Mouse (Mus musculus) embryonic facial prominence, embryonic 15.5 days (tissue): ENCODE results near the gene Npat. TPM values are rescaled to one million over a fixed set of nuclear protein-coding genes. Genes with fewer than 3 reads are reported as not detected.

Experiments
- ATAC-seq: fragments of 200-750 bp; cut with Nextera tagmentation; 2 replicates; pipeline ENCODE4 v1.8.0; 2017; ENCODE audit warnings: low read depth, moderate TSS enrichment; ENCODE audit not compliant: insufficient number of reproducible peaks, low FRiP score, low TSS enrichment
- H3K27ac ChIP-seq: fragments of 300-500 bp; sonication (generic); replicated peaks from 2 replicates; pipeline ENCODE4 v1.5.1; 2015; ENCODE audit warnings: mild to moderate bottlenecking, inconsistent platforms
- H3K27me3 ChIP-seq: fragments of 300-500 bp; sonication (generic); 2 replicates; pipeline ENCODE4 v1.6.1; 2015; ENCODE audit warnings: inconsistent platforms
- H3K36me3 ChIP-seq: fragments of 300-500 bp; sonication (generic); 2 replicates; pipeline ENCODE4 v1.6.1; 2015; ENCODE audit warnings: mild to moderate bottlenecking, inconsistent platforms
- H3K4me1 ChIP-seq: fragments of 300-500 bp; sonication (generic); 2 replicates; pipeline ENCODE4 v1.6.1; 2015; ENCODE audit warnings: inconsistent platforms
- H3K4me2 ChIP-seq: fragments of 300-500 bp; sonication (generic); replicated peaks from 2 replicates; pipeline ENCODE4 v1.6.1; 2015; ENCODE audit warnings: mild to moderate bottlenecking, inconsistent platforms
- H3K4me3 ChIP-seq: fragments of 300-500 bp; sonication (generic); replicated peaks from 2 replicates; pipeline ENCODE4 v1.5.1; 2015; ENCODE audit warnings: mild to moderate bottlenecking, inconsistent platforms
- H3K9ac ChIP-seq: fragments of 300-500 bp; sonication (generic); 2 replicates; pipeline ENCODE4 v1.6.1; 2015; ENCODE audit warnings: inconsistent platforms
- H3K9me3 ChIP-seq: fragments of 300-500 bp; sonication (generic); replicated peaks from 2 replicates; pipeline ENCODE4 v1.6.1; 2016; ENCODE audit warnings: inconsistent platforms
- WGBS: fragments of 180-500 bp; shearing (Covaris S2); methylation state at CpG from one replicate; pipeline ENCODE4 v1.1.7; 2015; 5-methylcytosine and 5-hydroxymethylcytosine counted together
- polyA plus RNA-seq: library from polyadenylated mRNA; unstranded; fragments of >200 nt; fragmentation: Nextera tagmentation; extraction: Ambion mirVana; gene quantifications from 2 replicates; pipeline ENCODE4 v1.2.1, GENCODE M21; 2015

Gene Npat
- polyA plus RNA-seq, 1 experiment from 2014 or later: 17.4 TPM

- no peaks in the 10 kb centered on the region for H3K4me1 ChIP-seq
- H3K27ac ChIP-seq: no peak overlapping the region
- 8% methylated on average over 3 of the region's 3 CpGs for WGBS
- no peak for ATAC-seq
- H3K27me3 ChIP-seq: no peaks in the 10 kb centered on the region
- H3K4me3 ChIP-seq: no peak overlapping the region
- no peaks in the 10 kb centered on the region for H3K9me3 ChIP-seq
- no peak overlapping the region for H3K4me2 ChIP-seq
- no peak overlapping the region for H3K9ac ChIP-seq
- peaks cover 48% of the 10 kb centered on the region for H3K36me3 ChIP-seq
Measured at GRCm38 (mm10) chr9:53594764-53595163, 57.9 kb downstream of the Npat start.

- no peak for ATAC-seq
- no peak overlapping the region for H3K4me3 ChIP-seq
- no peak overlapping the region for H3K27ac ChIP-seq
- peaks cover 27% of the 10 kb centered on the region for H3K36me3 ChIP-seq
- 87% methylated on average over 4 of the region's 4 CpGs for WGBS
- no peak overlapping the region for H3K9ac ChIP-seq
- no peak overlapping the region for H3K4me2 ChIP-seq
- H3K9me3 ChIP-seq: no peaks in the 10 kb centered on the region
- no peaks in the 10 kb centered on the region for H3K4me1 ChIP-seq
- no peaks in the 10 kb centered on the region for H3K27me3 ChIP-seq
Measured at GRCm38 (mm10) chr9:53596971-53597600, 60.2 kb downstream of the Npat start.

DNA sequence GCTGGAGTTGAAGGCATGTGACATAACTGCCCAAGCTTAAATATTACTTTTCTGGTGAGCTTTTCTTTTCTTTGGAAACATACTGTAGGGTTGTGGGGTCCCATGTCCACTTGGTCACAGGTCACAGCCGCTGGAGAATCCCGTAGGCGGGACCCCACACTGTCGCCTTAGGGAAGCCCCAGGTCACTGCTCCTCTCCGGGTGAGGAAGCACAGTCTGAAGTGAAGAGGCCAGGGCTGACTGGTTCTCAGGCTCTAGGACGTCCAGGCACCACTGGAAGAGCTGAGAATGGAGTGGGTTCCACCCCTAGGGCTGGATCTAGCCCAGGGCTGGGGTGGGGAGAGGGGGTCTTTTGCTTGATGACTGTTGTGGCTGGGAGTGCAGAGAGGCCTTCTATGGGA is 61.8 kb downstream of the Npat start:
- H3K9ac ChIP-seq: no peak overlapping the region
- H3K27me3 ChIP-seq: no peaks in the 10 kb centered on the region
- H3K9me3 ChIP-seq: no peaks in the 10 kb centered on the region
- no peaks in the 10 kb centered on the region for H3K4me1 ChIP-seq
- H3K27ac ChIP-seq: no peak overlapping the region
- no peak overlapping the region for H3K4me2 ChIP-seq
- 81% methylated on average over 6 of the region's 6 CpGs for WGBS
- H3K4me3 ChIP-seq: no peak overlapping the region
- peaks cover 13% of the 10 kb centered on the region for H3K36me3 ChIP-seq
- ATAC-seq: peak; percentile 39; the same call in 1 of the 2 replicates

- no peak for ATAC-seq
- Histone ChIP-seq H3K9ac (no peak overlapping the region), H3K27ac (no peak overlapping the region), H3K27me3 (no peaks in the 10 kb centered on the region), H3K36me3 (peaks cover 3% of the 10 kb centered on the region; the same call in 1 of the 2 replicates), H3K4me3 (no peak overlapping the region), H3K4me2 (no peak overlapping the region), H3K9me3 (no peaks in the 10 kb centered on the region), H3K4me1 (no peaks in the 10 kb centered on the region)
- 82% methylated on average over 2 of the region's 2 CpGs for WGBS
Measured at GRCm38 (mm10) chr9:53601541-53601940, 64.7 kb downstream of the Npat start.

- ATAC-seq: no peak
- no peak overlapping the region; the same call in 1 of the 2 replicates for H3K27ac ChIP-seq
Measured at GRCm38 (mm10) chr9:53603384-53603783, 66.5 kb downstream of the Npat start.

GRCm38 (mm10) chr9:53603849-53604248 is 67.0 kb downstream of the Npat start:
- Histone ChIP-seq H3K4me2 (no peak overlapping the region), H3K36me3 (no peaks in the 10 kb centered on the region), H3K9me3 (no peaks in the 10 kb centered on the region), H3K27me3 (no peaks in the 10 kb centered on the region), H3K4me3 (no peak overlapping the region), H3K27ac (no peak overlapping the region), H3K4me1 (peaks cover 5% of the 10 kb centered on the region; the same call in 1 of the 2 replicates), H3K9ac (no peak overlapping the region)
- WGBS: 89% methylated on average over 3 of the region's 3 CpGs
- no peak for ATAC-seq

More at GRCm38 (mm10) chr9:53603384-53603783, 66.5 kb downstream of the Npat start:
- Histone ChIP-seq H3K36me3 (no peaks in the 10 kb centered on the region), H3K4me1 (0 out of 2 replicates have a peak, but pooled peaks cover 2% of the 10 kb centered on the region), H3K9me3 (no peaks in the 10 kb centered on the region), H3K9ac (no peak overlapping the region), H3K4me2 (no peak overlapping the region), H3K27me3 (no peaks in the 10 kb centered on the region), H3K4me3 (no peak overlapping the region)
- WGBS: 90% methylated on average over 1 of the region's 1 CpGs

- WGBS: 87% methylated on average over 5 of the region's 5 CpGs
- Histone ChIP-seq H3K4me2 (no peak overlapping the region), H3K9ac (no peak overlapping the region), H3K9me3 (no peaks in the 10 kb centered on the region), H3K27ac (no peak overlapping the region), H3K27me3 (no peaks in the 10 kb centered on the region), H3K36me3 (no peaks in the 10 kb centered on the region), H3K4me1 (peaks cover 12% of the 10 kb centered on the region), H3K4me3 (no peak overlapping the region)
- ATAC-seq: no peak
Measured at GRCm38 (mm10) chr9:53604954-53605353, 68.1 kb downstream of the Npat start.

- Histone ChIP-seq H3K27ac (no peak overlapping the region), H3K9ac (no peak overlapping the region), H3K9me3 (no peaks in the 10 kb centered on the region), H3K4me1 (peaks cover 16% of the 10 kb centered on the region), H3K36me3 (no peaks in the 10 kb centered on the region), H3K4me3 (no peak overlapping the region), H3K27me3 (no peaks in the 10 kb centered on the region), H3K4me2 (no peak overlapping the region)
- no peak for ATAC-seq
- WGBS: 89% methylated on average over 3 of the region's 3 CpGs
Measured at GRCm38 (mm10) chr9:53607192-53607591, 70.3 kb downstream of the Npat start.

DNA sequence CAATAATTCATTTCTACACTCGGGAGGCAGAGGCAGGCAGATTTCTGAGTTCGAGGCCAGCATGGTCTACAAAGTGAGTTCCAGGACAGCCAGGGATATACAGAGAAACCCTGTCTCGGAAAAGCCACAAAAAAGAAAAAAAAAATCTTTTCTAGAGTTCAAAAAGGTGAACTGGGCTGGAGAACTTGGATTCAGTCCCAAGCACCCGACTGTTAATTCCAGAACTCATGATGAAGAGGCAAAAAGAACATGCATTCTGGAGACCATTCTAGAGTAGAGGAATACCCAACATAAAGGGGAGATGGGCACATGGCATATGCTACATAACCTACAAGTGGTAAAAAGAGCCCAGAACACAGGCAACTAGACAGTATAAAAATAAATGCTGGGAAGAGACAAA is 71.0 kb downstream of the Npat start:
- Histone ChIP-seq H3K9ac (no peak overlapping the region), H3K9me3 (no peaks in the 10 kb centered on the region), H3K27ac (no peak overlapping the region), H3K27me3 (no peaks in the 10 kb centered on the region), H3K4me2 (no peak overlapping the region), H3K4me3 (no peak overlapping the region), H3K36me3 (no peaks in the 10 kb centered on the region), H3K4me1 (peaks cover 16% of the 10 kb centered on the region)
- 93% methylated on average over 4 of the region's 4 CpGs for WGBS
- ATAC-seq: no peak

- Histone ChIP-seq H3K4me3 (peak overlapping the region; percentile 82), H3K4me2 (peak overlapping the region; percentile 70), H3K27me3 (no peaks in the 10 kb centered on the region), H3K9ac (peak overlapping the region; percentile 91), H3K4me1 (peaks cover 16% of the 10 kb centered on the region), H3K9me3 (no peaks in the 10 kb centered on the region), H3K36me3 (no peaks in the 10 kb centered on the region), H3K27ac (peak overlapping the region; percentile 86)
- 66% methylated on average over 12 of the region's 12 CpGs for WGBS
- no peak for ATAC-seq
Measured at GRCm38 (mm10) chr9:53609306-53609967, 72.6 kb downstream of the Npat start.

- H3K27ac ChIP-seq: peak within 1 kb of the TSS; percentile 86
- H3K4me3 ChIP-seq: peak within 1 kb of the TSS; percentile 82
- H3K9me3 ChIP-seq: no peaks in the 10 kb centered on the region
- H3K4me2 ChIP-seq: peak within 1 kb of the TSS; percentile 70
- ATAC-seq: peak; percentile 96
- no peaks in the 10 kb centered on the region for H3K27me3 ChIP-seq
- peaks cover 16% of the 10 kb centered on the region for H3K4me1 ChIP-seq
- 1% methylated on average over 52 of the region's 52 CpGs for WGBS
- peak within 1 kb of the TSS; percentile 91 for H3K9ac ChIP-seq
- peaks cover 2% of the 10 kb centered on the region; the same call in 1 of the 2 replicates for H3K36me3 ChIP-seq
Measured at GRCm38 (mm10) chr9:53609968-53610781, 73.3 kb downstream of the Npat start, which contains the start of gene Acat1. Acat1 (minus strand) TSS chr9:53610382.
